Mouse (Mus musculus): Measurements from ENCODE around the gene Xkrx. TPM values are rescaled to one million over a fixed set of nuclear protein-coding genes. Genes with fewer than 3 reads are reported as not detected.

Gene Xkrx
- polyA plus RNA-seq, 1 experiment: not detected

DNA sequence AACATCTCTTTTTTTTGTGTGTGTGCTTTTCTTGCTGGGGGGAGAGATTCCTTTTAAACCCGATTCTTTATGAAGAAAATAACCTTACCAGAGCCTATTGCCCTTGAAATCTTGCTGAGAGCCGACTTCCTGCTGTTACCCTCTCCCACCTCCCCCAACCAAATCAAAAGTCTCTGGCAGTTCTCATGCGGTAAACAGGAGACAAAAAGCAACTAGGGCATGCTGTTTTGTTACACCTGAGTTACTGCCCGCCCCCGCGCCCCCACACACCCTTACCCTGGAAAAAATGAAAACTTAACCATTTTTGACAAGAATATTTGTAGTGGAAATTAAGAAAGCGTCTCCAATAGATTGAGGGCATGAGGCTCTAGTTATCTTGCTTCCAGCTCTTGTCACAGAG lies 3.7 kb downstream of the Xkrx start:
- WGBS: 54% methylated on average over 7 of the region's 7 CpGs
- TF ChIP-seq CTCF (IDR thresholded peaks at IDR 0.05; ENCODE audit: insufficient read depth, low read depth, low read length) (no peak), POLR2A (IDR thresholded peaks at IDR 0.05; ENCODE audit: insufficient read depth, low read depth, low read length) (no peak)
- 0 out of 2 replicates have a peak, but pooled peaks cover 7% of the 10 kb centered on the region for H3K4me1 ChIP-seq (ENCODE audit: control insufficient read depth, insufficient read depth, low read length)

DNA sequence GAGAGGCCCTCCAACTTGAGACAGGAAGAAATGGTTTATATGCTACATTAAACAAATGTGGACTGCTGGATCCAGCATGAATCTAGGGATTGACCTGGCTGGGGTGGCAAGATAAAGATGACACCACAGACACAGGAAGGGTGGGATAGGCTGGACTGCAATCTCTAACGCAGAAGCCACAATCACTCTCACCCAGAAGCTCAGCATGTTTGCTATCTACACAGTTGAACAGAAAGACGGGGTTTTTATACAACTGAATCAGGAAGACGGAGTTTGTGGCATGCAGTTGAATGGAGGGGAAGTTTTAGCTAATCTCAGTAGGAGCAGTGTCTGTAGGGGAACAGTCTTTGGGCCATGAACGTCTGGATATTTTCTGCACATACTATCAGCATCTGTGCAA lies 19.9 kb downstream of the Xkrx start:
- H3K4me3 ChIP-seq (ENCODE audit: insufficient read depth, low read depth, low read length): no peak overlapping the region
- H3K4me1 ChIP-seq (ENCODE audit: control insufficient read depth, insufficient read depth, low read length): 0 out of 2 replicates have a peak, but pooled peaks cover 2% of the 10 kb centered on the region
- 91% methylated on average over 4 of the region's 4 CpGs for WGBS
- TF ChIP-seq POLR2A (IDR thresholded peaks at IDR 0.05; ENCODE audit: insufficient read depth, low read depth, low read length) (no peak), CTCF (IDR thresholded peaks at IDR 0.05; ENCODE audit: insufficient read depth, low read depth, low read length) (no peak)
- H3K27ac ChIP-seq (ENCODE audit: insufficient read depth, low read depth, low read length): no peak overlapping the region

More for the DNA sequence above, 3.7 kb downstream of the Xkrx start:
- H3K27ac ChIP-seq (ENCODE audit: insufficient read depth, low read depth, low read length): no peak overlapping the region
- no peak overlapping the region for H3K4me3 ChIP-seq (ENCODE audit: insufficient read depth, low read depth, low read length)

DNA sequence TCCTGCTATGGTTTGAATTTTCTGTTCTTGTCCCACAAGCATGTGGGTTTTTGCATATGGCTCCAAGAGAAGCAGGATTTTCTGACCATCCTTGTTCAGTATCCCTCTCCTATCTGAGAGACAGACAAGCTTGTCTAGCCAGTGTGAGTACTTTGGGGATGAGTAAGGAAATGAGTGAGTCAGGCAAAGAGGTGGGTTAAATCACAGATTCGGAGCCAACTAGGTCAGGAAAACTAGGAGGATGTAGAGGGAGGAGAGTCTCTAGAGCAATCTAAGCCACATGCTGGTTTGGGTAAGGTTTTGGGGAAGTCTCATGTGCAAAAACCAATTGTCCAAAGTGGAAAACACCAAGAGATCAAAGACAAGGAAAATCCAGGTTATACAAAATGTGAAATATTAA lies 20.3 kb downstream of the Xkrx start:
- TF ChIP-seq POLR2A (IDR thresholded peaks at IDR 0.05; ENCODE audit: insufficient read depth, low read depth, low read length) (no peak), CTCF (IDR thresholded peaks at IDR 0.05; ENCODE audit: insufficient read depth, low read depth, low read length) (no peak)
- Histone ChIP-seq H3K4me3 (ENCODE audit: insufficient read depth, low read depth, low read length) (no peak overlapping the region), H3K4me1 (ENCODE audit: control insufficient read depth, insufficient read depth, low read length) (0 out of 2 replicates have a peak, but pooled peaks cover 2% of the 10 kb centered on the region), H3K27ac (ENCODE audit: insufficient read depth, low read depth, low read length) (no peak overlapping the region)
- 67% methylated on average over 1 of the region's 1 CpGs for WGBS

DNA sequence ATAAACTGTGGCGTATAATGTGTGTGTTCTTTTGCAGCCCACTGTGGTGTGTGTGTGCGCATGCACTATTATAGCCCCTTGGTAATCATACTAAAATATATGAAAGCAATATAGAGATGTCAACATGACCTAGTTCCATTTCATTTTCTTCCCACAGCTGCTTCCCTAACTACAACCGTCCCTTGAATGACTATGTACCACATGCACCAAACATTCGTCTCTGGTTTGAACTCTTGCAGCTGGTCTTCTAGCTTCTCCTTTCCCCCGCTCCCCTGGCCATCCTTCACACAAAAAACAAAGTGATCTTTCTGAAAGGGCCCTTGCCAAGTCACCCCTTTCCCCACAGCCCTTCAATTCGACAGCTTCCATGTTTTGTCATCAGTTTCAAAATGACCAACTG lies 21.9 kb downstream of the Xkrx start:
- TF ChIP-seq CTCF (IDR thresholded peaks at IDR 0.05; ENCODE audit: insufficient read depth, low read depth, low read length) (no peak), POLR2A (IDR thresholded peaks at IDR 0.05; ENCODE audit: insufficient read depth, low read depth, low read length) (no peak)
- H3K4me3 ChIP-seq (ENCODE audit: insufficient read depth, low read depth, low read length): no peak overlapping the region
- 0 out of 2 replicates have a peak, but pooled peaks cover 2% of the 10 kb centered on the region for H3K4me1 ChIP-seq (ENCODE audit: control insufficient read depth, insufficient read depth, low read length)
- 62% methylated on average over 6 of the region's 6 CpGs for WGBS
- no peak overlapping the region; the same call in 1 of the 2 replicates for H3K27ac ChIP-seq (ENCODE audit: insufficient read depth, low read depth, low read length)

DNA sequence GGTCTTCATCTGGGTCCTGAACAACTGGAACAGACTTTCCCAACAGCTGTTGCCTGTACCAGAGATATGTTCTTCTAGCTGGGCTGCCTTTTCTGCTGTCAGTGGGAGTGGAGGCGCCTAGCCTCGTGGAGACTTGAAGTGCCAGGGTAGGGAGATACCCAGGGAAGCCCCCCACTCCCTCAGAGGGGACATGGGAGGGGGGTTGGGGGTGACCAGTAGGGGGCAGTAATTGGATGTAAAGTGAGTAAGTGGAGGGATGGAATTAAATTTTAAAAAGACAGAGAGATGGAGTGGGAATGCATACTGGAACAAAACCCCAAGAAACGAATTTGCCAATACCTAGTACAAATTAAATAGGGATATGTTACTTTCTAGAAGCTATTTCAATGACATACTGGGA lies 28.1 kb downstream of the Xkrx start:
- TF ChIP-seq POLR2A (IDR thresholded peaks at IDR 0.05; ENCODE audit: insufficient read depth, low read depth, low read length): no peak
- TF ChIP-seq CTCF (IDR thresholded peaks at IDR 0.05; ENCODE audit: insufficient read depth, low read depth, low read length): no peak
- H3K27ac ChIP-seq (ENCODE audit: insufficient read depth, low read depth, low read length): no peak overlapping the region
- WGBS: 60% methylated on average over 3 of the region's 3 CpGs
- peaks cover 5% of the 10 kb centered on the region; the same call in 1 of the 2 replicates for H3K4me1 ChIP-seq (ENCODE audit: control insufficient read depth, insufficient read depth, low read length)
- no peak overlapping the region for H3K4me3 ChIP-seq (ENCODE audit: insufficient read depth, low read depth, low read length)

DNA sequence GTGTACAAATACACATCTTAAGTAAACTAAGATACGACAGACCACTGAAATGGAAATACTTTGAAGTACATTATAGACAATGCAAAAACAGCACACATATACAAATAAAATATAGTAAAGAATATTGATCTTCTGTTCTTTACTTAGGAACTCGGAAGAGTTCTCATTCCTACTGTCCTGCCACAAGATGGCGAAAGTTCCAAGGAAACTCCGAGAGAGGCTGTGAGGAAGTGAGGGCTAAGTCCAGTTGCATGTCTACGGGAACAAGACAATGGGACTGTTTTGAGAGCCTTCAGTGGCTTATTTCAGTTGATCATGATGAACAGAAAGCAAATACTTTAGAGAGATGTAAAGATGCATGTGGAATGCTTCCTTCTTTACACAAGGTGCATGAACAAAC lies 29.6 kb downstream of the Xkrx start:
- H3K4me1 ChIP-seq (ENCODE audit: control insufficient read depth, insufficient read depth, low read length): peaks cover 3% of the 10 kb centered on the region; the same call in 1 of the 2 replicates
- 25% methylated on average over 5 of the region's 5 CpGs for WGBS
- no peak overlapping the region for H3K4me3 ChIP-seq (ENCODE audit: insufficient read depth, low read depth, low read length)
- TF ChIP-seq POLR2A (IDR thresholded peaks at IDR 0.05; ENCODE audit: insufficient read depth, low read depth, low read length): no peak
- TF ChIP-seq CTCF (IDR thresholded peaks at IDR 0.05; ENCODE audit: insufficient read depth, low read depth, low read length): no peak
- no peak overlapping the region for H3K27ac ChIP-seq (ENCODE audit: insufficient read depth, low read depth, low read length)

DNA sequence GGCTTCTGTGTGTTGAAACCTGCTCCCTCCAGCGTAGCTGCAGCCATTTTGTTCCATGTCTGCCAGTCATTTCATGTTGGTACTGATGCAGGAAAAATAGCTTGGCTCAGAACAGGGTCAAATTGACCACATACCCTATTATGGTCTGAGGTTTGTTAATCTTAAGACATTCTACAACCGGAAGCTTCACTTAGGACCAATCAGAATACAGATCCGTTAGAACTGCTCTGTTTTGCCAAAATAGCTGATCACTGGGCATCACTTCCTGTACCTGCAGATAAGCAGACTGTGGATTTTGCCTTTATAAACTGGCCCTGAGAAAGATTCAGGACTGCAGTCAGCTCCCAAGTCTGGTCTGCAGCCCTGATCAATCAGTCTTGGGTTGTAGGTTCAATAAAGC lies 33.3 kb downstream of the Xkrx start:
- Histone ChIP-seq H3K27ac (ENCODE audit: insufficient read depth, low read depth, low read length) (no peak overlapping the region), H3K4me3 (ENCODE audit: insufficient read depth, low read depth, low read length) (no peak overlapping the region), H3K4me1 (ENCODE audit: control insufficient read depth, insufficient read depth, low read length) (peaks cover 3% of the 10 kb centered on the region; the same call in 1 of the 2 replicates)
- 92% methylated on average over 3 of the region's 3 CpGs for WGBS
- TF ChIP-seq CTCF (IDR thresholded peaks at IDR 0.05; ENCODE audit: insufficient read depth, low read depth, low read length) (no peak), POLR2A (IDR thresholded peaks at IDR 0.05; ENCODE audit: insufficient read depth, low read depth, low read length) (no peak)

DNA sequence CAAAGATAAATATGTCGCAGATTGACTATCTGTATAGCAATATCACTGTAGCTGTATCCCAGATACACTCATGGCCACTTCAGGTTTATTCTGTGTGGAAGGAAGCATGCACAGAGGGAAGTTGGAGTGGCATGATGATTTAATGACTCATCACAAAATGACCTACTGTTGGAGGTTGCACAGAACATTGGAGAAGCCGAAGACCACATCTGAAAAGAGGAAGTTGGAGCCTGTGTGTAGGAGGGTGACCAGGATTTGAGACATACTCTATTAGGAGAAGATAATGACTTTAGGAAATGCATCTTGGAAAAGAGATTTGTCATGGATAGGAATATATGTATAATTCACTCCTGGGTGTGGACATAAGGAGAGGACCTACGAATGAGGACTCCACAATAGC lies 45.5 kb downstream of the Xkrx start:
- WGBS: 75% methylated on average over 3 of the region's 3 CpGs
- no peaks in the 10 kb centered on the region for H3K4me1 ChIP-seq (ENCODE audit: control insufficient read depth, insufficient read depth, low read length)
- TF ChIP-seq CTCF (IDR thresholded peaks at IDR 0.05; ENCODE audit: insufficient read depth, low read depth, low read length): no peak
- TF ChIP-seq POLR2A (IDR thresholded peaks at IDR 0.05; ENCODE audit: insufficient read depth, low read depth, low read length): no peak

DNA sequence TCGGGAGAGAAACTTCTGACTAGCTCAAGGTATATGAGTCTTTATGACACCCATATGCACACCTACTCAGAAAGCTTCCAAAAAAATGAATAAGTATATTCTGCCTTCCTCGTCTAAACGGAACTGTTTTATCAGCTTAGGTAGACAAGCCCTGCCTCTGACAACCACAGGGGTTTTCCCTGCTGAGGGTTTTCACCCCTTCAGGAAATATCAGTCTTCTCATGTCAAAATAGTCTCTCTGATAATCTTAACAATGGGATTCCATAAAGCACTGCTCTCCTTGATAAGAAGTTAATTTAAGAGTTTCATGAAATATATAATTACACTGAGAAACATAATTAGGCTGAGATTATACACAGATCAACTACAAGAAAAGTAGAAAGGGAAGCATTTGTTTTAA lies 50.1 kb downstream of the Xkrx start:
- Histone ChIP-seq H3K4me3 (ENCODE audit: insufficient read depth, low read depth, low read length) (no peak overlapping the region), H3K4me1 (ENCODE audit: control insufficient read depth, insufficient read depth, low read length) (no peaks in the 10 kb centered on the region), H3K27ac (ENCODE audit: insufficient read depth, low read depth, low read length) (no peak overlapping the region)
- 76% methylated on average over 3 of the region's 3 CpGs for WGBS
- TF ChIP-seq CTCF (IDR thresholded peaks at IDR 0.05; ENCODE audit: insufficient read depth, low read depth, low read length): no peak
- no peak for TF ChIP-seq POLR2A (IDR thresholded peaks at IDR 0.05; ENCODE audit: insufficient read depth, low read depth, low read length)

More for the DNA sequence above, 45.5 kb downstream of the Xkrx start:
- Histone ChIP-seq H3K27ac (ENCODE audit: insufficient read depth, low read depth, low read length) (no peak overlapping the region), H3K4me3 (ENCODE audit: insufficient read depth, low read depth, low read length) (no peak overlapping the region)

DNA sequence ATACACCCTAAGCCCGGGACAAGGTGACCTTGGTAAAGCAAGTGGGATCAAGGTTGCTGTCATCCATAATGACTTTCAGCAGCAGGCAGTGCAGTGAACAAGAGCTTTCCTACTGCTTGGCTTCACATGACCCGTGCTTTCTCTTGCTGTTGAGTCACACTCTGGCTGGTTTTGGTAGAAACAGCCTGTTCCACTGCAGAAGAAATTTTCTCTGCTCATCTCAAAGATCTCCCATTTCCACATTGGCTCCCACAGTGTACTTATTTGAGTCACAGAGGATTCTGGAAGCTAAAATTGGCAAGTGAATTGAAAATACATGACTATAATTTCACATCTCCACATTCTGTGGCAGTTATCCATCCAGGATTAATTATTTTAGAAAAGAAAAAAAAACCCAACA lies 59.2 kb downstream of the Xkrx start:
- no peak for TF ChIP-seq CTCF (IDR thresholded peaks at IDR 0.05; ENCODE audit: insufficient read depth, low read depth, low read length)
- no peak for TF ChIP-seq POLR2A (IDR thresholded peaks at IDR 0.05; ENCODE audit: insufficient read depth, low read depth, low read length)
- no peak overlapping the region for H3K4me3 ChIP-seq (ENCODE audit: insufficient read depth, low read depth, low read length)
- no peak overlapping the region for H3K27ac ChIP-seq (ENCODE audit: insufficient read depth, low read depth, low read length)
- no peaks in the 10 kb centered on the region for H3K4me1 ChIP-seq (ENCODE audit: control insufficient read depth, insufficient read depth, low read length)
- WGBS: 55% methylated on average over 2 of the region's 2 CpGs

Other genes with a start within 250 kb of the Xkrx start
- gene Sytl4, start 180.3 kb downstream of the Xkrx start, polyA plus RNA-seq (2012; ENCODE audit: insufficient read depth, insufficient read length, low replicate concordance, missing spikeins): not detected in 2 replicates
- gene Cstf2, start 102.9 kb downstream of the Xkrx start, polyA plus RNA-seq (2012; ENCODE audit: insufficient read depth, insufficient read length, low replicate concordance, missing spikeins): not detected in 2 replicates
- gene Arl13a, start 25.4 kb upstream of the Xkrx start, polyA plus RNA-seq (2012; ENCODE audit: insufficient read depth, insufficient read length, low replicate concordance, missing spikeins): not detected in 2 replicates
- gene Nox1, start 59.9 kb upstream of the Xkrx start, polyA plus RNA-seq (2012; ENCODE audit: insufficient read depth, insufficient read length, low replicate concordance, missing spikeins): not detected in 2 replicates
- not detected in 2 replicates for gene Trmt2b, start 114.9 kb upstream of the Xkrx start, polyA plus RNA-seq (2012; ENCODE audit: insufficient read depth, insufficient read length, low replicate concordance, missing spikeins)
- not detected in 2 replicates for gene Tmem35a, start 133.1 kb upstream of the Xkrx start, polyA plus RNA-seq (2012; ENCODE audit: insufficient read depth, insufficient read length, low replicate concordance, missing spikeins)
- gene Cenpi, start 146.0 kb upstream of the Xkrx start, polyA plus RNA-seq (2012; ENCODE audit: insufficient read depth, insufficient read length, low replicate concordance, missing spikeins): not detected in 2 replicates
- gene Drp2, start 242.5 kb upstream of the Xkrx start, polyA plus RNA-seq (2012; ENCODE audit: insufficient read depth, insufficient read length, low replicate concordance, missing spikeins): 327 TPM in 1 of 2 replicates, not detected in the other

Data from olfactory bulb, adult 2 months (tissue).